Mouse (Mus musculus) neutrophil, adult 65 days (primary cell): ENCODE data around the gene Stat5a. TPM values are rescaled to one million over a fixed set of nuclear protein-coding genes. Genes with fewer than 3 reads are reported as not detected.

Experiments
- total RNA-seq: library from RNA; stranded (reverse); gene quantifications from 2 replicates; pipeline ENCODE4 v1.2.4, GENCODE M21; 2023

Stat5a gene
- total RNA-seq: 24.8 and 31.5 TPM in 2 replicates

GRCm38 (mm10) chr11:100858935-100859578 lies at the start of gene Stat5a:
Gene Stat5a, plus strand, starts transcription at chr11:100859351.

GRCm38 (mm10) chr11:100850038-100850777 lies 8.9 kb upstream of the Stat5a start, which contains the start of gene Stat5b:
Gene Stat5b, minus strand, starts transcription at chr11:100850724.

Other genes starting within 250 kb of the Stat5a start
- gene Nkiras2, start 240.1 kb upstream of the Stat5a start, total RNA-seq: 38.6 and 41.5 TPM in 2 replicates
- 130 and 149 TPM in 2 replicates for gene Dnajc7, start 239.2 kb upstream of the Stat5a start, total RNA-seq
- gene Zfp385c, start 166.9 kb upstream of the Stat5a start, total RNA-seq: not detected in 2 replicates
- 24.0 and 25.9 TPM in 2 replicates for gene Dhx58, start 155.1 kb upstream of the Stat5a start, total RNA-seq
- 7.2 and 8.3 TPM in 2 replicates for gene Kat2a, start 146.9 kb upstream of the Stat5a start, total RNA-seq
- gene Hspb9, start 145.5 kb upstream of the Stat5a start, total RNA-seq: not detected in 2 replicates
- 158 and 168 TPM in 2 replicates for gene Rab5c, start 121.1 kb upstream of the Stat5a start, total RNA-seq
- not detected in 2 replicates for gene Kcnh4, start 99.4 kb upstream of the Stat5a start, total RNA-seq
- gene Hcrt, start 96.4 kb upstream of the Stat5a start, total RNA-seq: not detected in 2 replicates
- gene Ghdc, start 88.4 kb upstream of the Stat5a start, total RNA-seq: 8.8 and 13.0 TPM in 2 replicates
- 82.0 and 86.7 TPM in 2 replicates for gene Stat5b, start 8.6 kb upstream of the Stat5a start, total RNA-seq
- 385 and 488 TPM in 2 replicates for gene Stat3, start 80.2 kb downstream of the Stat5a start, total RNA-seq
- gene Cavin1, start 111.5 kb downstream of the Stat5a start, total RNA-seq: 0.48 and 0.98 TPM in 2 replicates
- gene Atp6v0a1, start 150.1 kb downstream of the Stat5a start, total RNA-seq: 85.5 and 131 TPM in 2 replicates
- gene Naglu, start 210.7 kb downstream of the Stat5a start, total RNA-seq: 6.4 and 8.0 TPM in 2 replicates
- gene Hsd17b1, start 219.1 kb downstream of the Stat5a start, total RNA-seq: 1.2 and 1.9 TPM in 2 replicates
- 9.2 and 9.9 TPM in 2 replicates for gene Coasy, start 223.2 kb downstream of the Stat5a start, total RNA-seq
- 34.2 and 43.5 TPM in 2 replicates for gene Mlx, start 227.9 kb downstream of the Stat5a start, total RNA-seq
- gene Psmc3ip, start 236.1 kb downstream of the Stat5a start, total RNA-seq: 3.6 and 3.7 TPM in 2 replicates